Mouse (Mus musculus) thymus, adult 2 months (tissue): ENCODE results near the gene Map3k3.

Experiments
- CTCF ChIP-seq: fragments of 200-500 bp; IDR thresholded peaks from 2 replicates; pipeline ENCODE4 v1.5.1; 2012; ENCODE audit warnings: mild to moderate bottlenecking, control low read depth, low read length, moderate library complexity, borderline replicate concordance; ENCODE audit not compliant: control insufficient read depth, poor library complexity, insufficient read depth; ENCODE audit errors: extremely low read depth
- POLR2A ChIP-seq: fragments of 200-500 bp; IDR thresholded peaks from 2 replicates; pipeline ENCODE4 v1.6.1; 2012; ENCODE audit warnings: mild to moderate bottlenecking, low read length, control low read depth, moderate library complexity; ENCODE audit not compliant: control insufficient read depth, poor library complexity, insufficient read depth; ENCODE audit errors: extremely low read depth

- no peak for TF ChIP-seq POLR2A
- no peak for TF ChIP-seq CTCF
These were observed 69.7 kb downstream of the Map3k3 start for GRCm38 (mm10) chr11:106154091-106154490.
